In the genomic region with DNA sequence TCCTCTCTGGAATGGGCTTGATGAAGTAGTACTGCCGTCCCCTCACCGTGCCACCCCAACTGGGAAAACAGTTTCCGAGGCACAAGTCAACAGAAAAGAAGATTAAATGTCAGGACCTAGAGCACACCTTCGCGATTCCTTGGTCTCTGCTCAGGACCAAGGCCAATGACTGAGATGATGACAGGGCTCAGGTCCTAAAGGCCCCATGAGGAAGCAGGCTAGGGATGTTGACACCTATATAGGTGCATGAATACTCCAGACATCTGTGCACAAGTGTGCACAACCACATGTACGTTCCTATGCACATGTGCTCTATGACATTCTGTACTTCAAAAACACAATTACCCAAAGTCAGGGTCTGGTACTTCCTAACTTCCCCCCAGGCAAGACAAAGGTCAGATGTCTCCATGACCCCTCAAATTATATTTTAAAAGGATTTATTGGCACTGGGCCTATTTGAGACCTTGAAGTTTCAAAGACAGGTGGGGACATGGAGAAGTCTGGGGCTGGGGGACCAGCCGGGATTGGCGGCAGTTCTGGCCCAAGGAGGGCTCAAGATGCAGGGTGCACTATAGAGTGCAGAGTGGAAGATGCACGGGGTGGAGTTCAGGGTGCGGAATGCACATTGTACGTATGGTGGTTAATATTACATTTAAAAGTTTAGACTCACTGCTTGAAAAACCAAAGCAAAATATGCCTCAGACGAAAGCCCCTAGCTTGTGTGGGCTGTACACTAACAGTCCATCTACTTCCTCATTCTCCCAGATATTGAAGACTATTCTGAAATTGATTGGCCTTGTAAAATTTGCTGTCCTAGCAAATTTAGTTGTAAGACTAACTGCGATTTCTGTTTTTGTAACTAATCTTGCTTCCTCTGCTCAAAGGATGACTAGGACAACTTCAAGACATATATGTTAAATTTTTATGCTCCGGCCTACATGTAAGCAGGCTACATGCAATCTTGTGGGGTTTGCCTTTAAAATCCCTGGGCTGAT, we compare ENCODE assay signal across 1 mouse cellular context.
TF ChIP-seq lines count a peak whose summit lies in the region.

No protein-coding gene starts in this region.

TF ChIP-seq in MEL, 35 proteins besides CTCF, POLR2A, EP300 and RAD21:
- no peak for TF ChIP-seq JUND (IDR thresholded peaks at IDR 0.05; ENCODE audit: low read depth, low read length)
- no peak for TF ChIP-seq GABPA (IDR thresholded peaks at IDR 0.05; ENCODE audit: low read depth, low read length)
- peak; percentile 73 for TF ChIP-seq MAFK (IDR thresholded peaks at IDR 0.05; ENCODE audit: borderline replicate concordance, low read depth, low read length)
TF ChIP-seq in MEL: peak in this region for 1.
